Mouse (Mus musculus) lung, embryonic 16.5 days (tissue): Measurements from ENCODE around the gene Myl10. TPM values are rescaled to one million over a fixed set of nuclear protein-coding genes. Genes with fewer than 3 reads are reported as not detected.
"Not testable (repeated sequence)": the region's sequence is repeated elsewhere in the genome, so short reads cannot be mapped to it uniquely, and the experiment has no call there.

ENCODE experiments used
- ATAC-seq: fragments of 200-750 bp; cut with Nextera tagmentation; 2 replicates; pipeline ENCODE4 v1.8.0; 2017; ENCODE audit warnings: low read depth, mild to moderate bottlenecking, moderate library complexity
- H3K27ac ChIP-seq: fragments of 300-500 bp; sonication (generic); 2 replicates; pipeline ENCODE4 v1.5.1; 2014; ENCODE audit warnings: mild to moderate bottlenecking, control low read depth, low read length
- H3K27me3 ChIP-seq: fragments of 300-500 bp; sonication (generic); 2 replicates; pipeline ENCODE4 v1.6.1; 2014; ENCODE audit warnings: low read depth, low read length, mixed read lengths; ENCODE audit not compliant: control insufficient read depth, insufficient read depth
- H3K36me3 ChIP-seq: fragments of 300-500 bp; sonication (generic); 2 replicates; pipeline ENCODE4 v1.6.1; 2014; ENCODE audit warnings: low read length; ENCODE audit not compliant: control insufficient read depth, insufficient read depth
- H3K4me1 ChIP-seq: fragments of 300-500 bp; sonication (generic); replicated peaks from 2 replicates; pipeline ENCODE4 v1.6.1; 2014; ENCODE audit warnings: low read length, mixed read lengths; ENCODE audit not compliant: control insufficient read depth, insufficient read depth
- H3K4me2 ChIP-seq: fragments of 300-500 bp; sonication (generic); 2 replicates; pipeline ENCODE4 v1.6.1; 2014; ENCODE audit warnings: low read depth, low read length, control low read depth
- H3K4me3 ChIP-seq: fragments of 300-500 bp; sonication (generic); 2 replicates; pipeline ENCODE4 v1.5.1; 2014; ENCODE audit warnings: mild to moderate bottlenecking, low read length, control low read depth
- H3K9ac ChIP-seq: fragments of 300-500 bp; sonication (generic); 2 replicates; pipeline ENCODE4 v1.6.1; 2014; ENCODE audit warnings: low read length, control low read depth
- H3K9me3 ChIP-seq: fragments of 300-500 bp; sonication (generic); 2 replicates; pipeline ENCODE4 v1.6.1; 2016; ENCODE audit warnings: low read length; ENCODE audit not compliant: control insufficient read depth
- WGBS: fragments of 180-500 bp; shearing (Covaris S2); extraction: QIAGEN DNeasy Blood & Tissue Kit; methylation state at CpG from one replicate; pipeline ENCODE4 v1.1.7; 2014; 5-methylcytosine and 5-hydroxymethylcytosine counted together
- polyA plus RNA-seq: library from polyadenylated mRNA; unstranded; fragments of >200 nt; fragmentation: Nextera tagmentation; extraction: Ambion mirVana; gene quantifications from 2 replicates; pipeline ENCODE4 v1.2.1, GENCODE M21; 2015

The Myl10 gene
- polyA plus RNA-seq, 1 experiment from 2014 or later, result not detected

DNA sequence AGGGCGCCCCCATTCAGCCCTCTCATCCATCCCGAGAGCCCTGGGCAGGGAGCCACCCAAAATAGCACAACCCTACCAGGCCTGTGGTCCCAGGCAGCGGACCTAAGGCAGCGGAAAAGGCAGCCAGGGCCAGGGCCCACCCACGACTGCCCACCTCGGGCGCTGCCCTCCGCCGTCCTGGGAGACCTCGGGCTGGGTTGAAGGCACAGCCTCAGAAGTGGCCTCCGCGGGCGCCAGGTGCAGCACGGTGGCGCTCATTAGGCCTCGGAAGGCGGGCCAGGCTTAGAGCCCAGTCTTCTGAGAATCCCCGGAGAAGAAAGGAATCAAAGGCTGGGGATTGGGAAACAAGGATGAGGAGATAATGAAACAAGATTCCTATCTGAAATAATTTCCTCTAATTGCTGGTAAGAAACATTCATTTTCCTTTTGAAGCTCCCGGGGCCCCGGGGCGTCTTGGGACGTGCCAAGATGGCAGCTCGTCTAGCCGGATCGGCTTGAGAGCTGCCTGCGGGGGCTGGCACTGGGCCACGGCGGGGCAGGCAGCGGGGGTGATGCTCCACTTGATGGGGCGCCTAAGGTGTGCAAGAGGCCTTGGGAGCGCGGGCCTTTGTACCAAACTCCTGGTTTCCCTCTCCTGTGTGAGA lies 21.4 kb downstream of the Myl10 start:
- no peaks in the 10 kb centered on the region for H3K27me3 ChIP-seq
- peak overlapping the region; percentile 50 for H3K27ac ChIP-seq
- peak overlapping the region; percentile 45 for H3K4me2 ChIP-seq
- H3K9me3 ChIP-seq, result no peaks in the 10 kb centered on the region
- ATAC-seq, result no peak
- H3K4me3 ChIP-seq, result peak overlapping the region; percentile 22; the same call in 1 of the 2 replicates
- 18% methylated on average over 31 of the region's 32 CpGs for WGBS
- H3K9ac ChIP-seq, result peak overlapping the region; percentile 52
- peaks cover 12% of the 10 kb centered on the region for H3K4me1 ChIP-seq
- no peaks in the 10 kb centered on the region for H3K36me3 ChIP-seq

DNA sequence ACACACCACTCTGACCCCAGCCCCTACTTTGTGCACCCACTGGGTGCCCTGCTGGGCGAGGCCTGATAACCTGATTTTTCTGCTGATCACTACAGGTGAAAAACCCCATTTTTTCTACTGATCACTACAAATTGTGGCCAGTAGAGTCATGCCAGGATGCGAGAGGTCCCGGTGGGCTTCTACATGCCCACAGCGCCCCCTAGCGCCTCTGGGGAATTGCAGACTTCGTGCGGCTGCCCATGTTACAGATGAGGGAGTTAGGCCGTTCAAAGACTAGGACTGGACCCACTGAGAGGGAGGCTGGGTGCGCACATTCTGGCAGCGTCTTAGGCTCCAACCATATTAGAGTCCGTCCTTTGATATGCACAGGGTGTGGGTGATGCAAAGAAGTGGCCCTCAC lies 21.9 kb downstream of the Myl10 start:
- Histone ChIP-seq H3K9ac (no peak overlapping the region), H3K9me3 (no peaks in the 10 kb centered on the region), H3K27me3 (no peaks in the 10 kb centered on the region), H3K4me2 (peak overlapping the region; percentile 45), H3K27ac (no peak overlapping the region), H3K4me1 (peaks cover 10% of the 10 kb centered on the region), H3K4me3 (no peak overlapping the region), H3K36me3 (no peaks in the 10 kb centered on the region)
- 24% methylated on average over 11 of the region's 11 CpGs for WGBS
- no peak for ATAC-seq

GRCm38 (mm10) chr5:136716696-136717572 lies 24.0 kb downstream of the Myl10 start:
- 47% methylated on average over 10 of the region's 10 CpGs for WGBS
- Histone ChIP-seq H3K4me2 (no peak overlapping the region), H3K27me3 (no peaks in the 10 kb centered on the region), H3K4me3 (no peak overlapping the region), H3K36me3 (no peaks in the 10 kb centered on the region), H3K4me1 (peaks cover 9% of the 10 kb centered on the region), H3K27ac (no peak overlapping the region), H3K9ac (no peak overlapping the region), H3K9me3 (no peaks in the 10 kb centered on the region)
- ATAC-seq, result no peak

DNA sequence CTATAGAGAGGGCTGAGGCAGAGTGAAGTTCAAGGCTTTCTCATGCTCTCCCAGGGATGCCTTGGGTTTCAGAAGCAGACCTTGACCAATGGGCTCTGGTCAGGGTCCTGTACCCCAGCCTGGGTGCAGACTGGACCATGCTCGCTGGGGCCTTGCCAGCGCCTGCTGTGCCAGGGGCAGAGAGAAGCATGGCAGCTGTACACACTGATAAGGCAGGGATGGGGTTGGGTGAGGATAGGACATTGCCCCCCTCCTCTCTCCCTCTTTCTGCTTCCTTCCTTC lies 24.6 kb downstream of the Myl10 start:
- Histone ChIP-seq H3K4me3 (no peak overlapping the region), H3K36me3 (no peaks in the 10 kb centered on the region), H3K27ac (no peak overlapping the region), H3K9ac (no peak overlapping the region), H3K9me3 (no peaks in the 10 kb centered on the region), H3K4me1 (peaks cover 9% of the 10 kb centered on the region), H3K27me3 (no peaks in the 10 kb centered on the region), H3K4me2 (no peak overlapping the region)
- no peak for ATAC-seq
- WGBS, result 68% methylated on average over 2 of the region's 2 CpGs

DNA sequence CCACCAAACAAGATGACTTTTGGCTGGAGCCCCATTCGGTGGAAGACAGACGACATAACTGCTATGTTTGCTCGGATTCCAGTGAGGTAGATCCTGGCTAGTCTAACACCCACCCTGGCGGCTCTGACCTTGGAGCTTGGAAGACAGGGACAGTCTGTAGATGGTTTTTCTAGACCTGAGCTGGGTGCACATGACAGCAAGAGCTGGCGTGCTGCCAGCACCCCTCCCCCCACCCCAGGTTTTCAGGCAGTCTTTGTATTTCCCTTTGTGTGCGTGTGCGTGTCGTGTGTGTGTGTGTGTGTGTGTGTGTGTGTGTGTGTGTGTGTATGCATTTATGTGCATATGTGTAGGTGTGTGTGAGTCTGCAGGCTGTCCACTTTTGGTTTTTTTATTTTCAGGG lies 25.7 kb downstream of the Myl10 start:
- Histone ChIP-seq H3K27me3 (no peaks in the 10 kb centered on the region), H3K4me2 (no peak overlapping the region), H3K27ac (no peak overlapping the region), H3K4me3 (no peak overlapping the region), H3K36me3 (no peaks in the 10 kb centered on the region), H3K4me1 (peaks cover 9% of the 10 kb centered on the region), H3K9me3 (no peaks in the 10 kb centered on the region), H3K9ac (no peak overlapping the region)
- 62% methylated on average over 8 of the region's 8 CpGs for WGBS
- ATAC-seq, result no peak

DNA sequence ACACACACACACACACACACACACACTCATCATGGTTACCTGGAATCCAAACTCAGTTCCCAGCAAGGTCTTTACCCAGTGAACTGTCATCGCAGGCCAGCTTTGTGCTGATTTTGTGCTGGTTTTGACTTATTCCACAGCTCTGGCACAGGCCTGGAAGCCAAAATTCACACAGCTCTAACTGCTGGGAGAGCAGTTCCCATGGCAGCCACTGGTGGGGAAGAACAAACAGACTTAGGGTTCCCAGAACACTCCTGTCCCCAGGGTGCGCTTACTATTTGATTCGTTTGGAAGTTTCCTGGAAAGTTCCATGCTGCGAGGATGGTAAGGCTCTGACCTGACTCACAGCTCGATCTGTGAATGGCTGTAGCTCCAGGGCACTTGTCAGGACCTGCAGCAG lies 28.6 kb downstream of the Myl10 start:
- H3K36me3 ChIP-seq, result no peaks in the 10 kb centered on the region
- no peaks in the 10 kb centered on the region for H3K27me3 ChIP-seq
- ATAC-seq, result no peak
- no peak overlapping the region for H3K9ac ChIP-seq
- 60% methylated on average over 5 of the region's 5 CpGs for WGBS
- H3K4me1 ChIP-seq, result no peaks in the 10 kb centered on the region
- H3K4me2 ChIP-seq, result no peak overlapping the region
- H3K27ac ChIP-seq, result no peak overlapping the region
- H3K9me3 ChIP-seq, result no peaks in the 10 kb centered on the region
- H3K4me3 ChIP-seq, result no peak overlapping the region

DNA sequence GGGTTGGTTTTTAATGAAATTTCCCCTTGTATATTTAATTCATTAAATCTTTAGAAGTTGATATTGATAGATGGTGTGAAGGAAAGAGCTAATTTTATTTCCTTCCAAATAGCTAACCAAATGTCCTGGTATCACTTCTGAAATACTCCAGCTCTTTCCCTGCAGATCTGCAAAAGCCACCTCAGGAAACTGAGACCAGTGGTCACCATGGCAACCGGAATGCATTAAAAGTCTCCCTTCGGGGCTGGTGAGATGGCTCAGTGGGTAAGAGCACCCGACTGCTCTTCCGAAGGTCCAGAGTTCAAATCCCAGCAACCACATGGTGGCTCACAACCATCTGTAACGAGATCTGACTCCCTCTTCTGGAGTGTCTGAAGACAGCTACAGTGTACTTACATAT lies 33.3 kb downstream of the Myl10 start:
- not testable (repeated sequence) for H3K4me1 ChIP-seq, H3K9me3 ChIP-seq, H3K4me3 ChIP-seq, H3K4me2 ChIP-seq, H3K27me3 ChIP-seq, H3K27ac ChIP-seq, H3K9ac ChIP-seq, H3K36me3 ChIP-seq, ATAC-seq
- 84% methylated on average over 4 of the region's 5 CpGs for WGBS

DNA sequence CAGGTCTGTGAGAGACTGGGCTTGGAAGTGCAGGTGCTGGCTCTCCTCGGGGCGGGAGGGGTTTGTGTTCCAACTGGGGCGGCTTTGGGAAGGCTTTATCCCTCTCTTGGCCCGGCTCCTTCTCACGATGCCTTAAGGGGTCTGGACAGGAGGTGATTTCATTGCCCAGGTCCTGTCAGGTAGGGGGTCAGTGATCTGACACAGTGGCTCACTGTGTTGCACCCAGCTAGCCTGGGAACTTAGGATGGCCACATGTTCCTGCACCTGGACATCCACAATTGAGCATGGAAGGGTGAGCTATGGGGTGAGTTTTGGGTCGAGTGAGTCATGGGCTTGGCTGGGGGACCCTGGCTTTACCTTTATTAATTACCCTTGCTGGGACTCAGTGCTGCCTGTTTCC lies 46.0 kb downstream of the Myl10 start:
- no peaks in the 10 kb centered on the region for H3K9me3 ChIP-seq
- 62% methylated on average over 6 of the region's 6 CpGs for WGBS
- no peaks in the 10 kb centered on the region for H3K27me3 ChIP-seq
- no peak for ATAC-seq
- H3K27ac ChIP-seq, result no peak overlapping the region
- no peaks in the 10 kb centered on the region for H3K4me1 ChIP-seq
- H3K4me2 ChIP-seq, result no peak overlapping the region
- H3K4me3 ChIP-seq, result no peak overlapping the region
- H3K36me3 ChIP-seq, result no peaks in the 10 kb centered on the region
- no peak overlapping the region for H3K9ac ChIP-seq

DNA sequence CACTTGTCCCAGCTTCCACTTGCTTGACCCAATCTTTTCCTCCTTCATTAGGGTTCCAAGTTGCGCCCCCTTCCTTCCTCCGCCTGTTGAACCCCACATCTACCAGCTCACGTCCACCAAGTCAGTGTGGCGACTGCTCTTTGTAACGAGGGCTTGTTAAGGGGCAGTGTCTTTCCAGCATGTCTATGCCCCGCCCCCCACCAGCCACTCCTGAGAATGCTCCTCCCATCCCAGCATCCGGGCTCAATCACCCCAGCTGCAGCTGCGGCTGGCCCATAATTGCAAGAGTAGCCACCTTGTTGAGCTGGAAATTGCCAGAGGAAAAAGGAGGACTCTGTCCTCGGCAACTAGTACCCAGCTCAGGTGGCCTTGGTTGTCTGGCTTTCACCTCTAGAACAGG lies 53.6 kb downstream of the Myl10 start:
- H3K9ac ChIP-seq, result no peak overlapping the region
- no peak for ATAC-seq
- H3K9me3 ChIP-seq, result peaks cover 9% of the 10 kb centered on the region; the same call in 1 of the 2 replicates
- 67% methylated on average over 9 of the region's 9 CpGs for WGBS
- H3K4me3 ChIP-seq, result no peak overlapping the region
- no peaks in the 10 kb centered on the region for H3K36me3 ChIP-seq
- H3K4me2 ChIP-seq, result no peak overlapping the region
- no peak overlapping the region for H3K27ac ChIP-seq
- H3K27me3 ChIP-seq, result no peaks in the 10 kb centered on the region
- H3K4me1 ChIP-seq, result no peaks in the 10 kb centered on the region
